Mouse (Mus musculus) forebrain, postnatal 0 days (tissue): ENCODE data around the gene Ms4a18. TPM values are rescaled to one million over a fixed set of nuclear protein-coding genes. Genes with fewer than 3 reads are reported as not detected.
A peak's percentile ranks its signal among the peaks of the same experiment; 100 is the strongest.

Experiments
- ATAC-seq: fragments of 200-750 bp; cut with Nextera tagmentation; 2 replicates; pipeline ENCODE4 v1.8.0; 2017; ENCODE audit warnings: mild to moderate bottlenecking, moderate library complexity
- DNase-seq: peaks from one replicate; pipeline ENCODE4 v3.0.0-alpha.2; 2015
- H3K27ac ChIP-seq: fragments of 300-500 bp; sonication (generic); 2 replicates; pipeline ENCODE4 v1.5.1; 2014; ENCODE audit warnings: low read depth, mild to moderate bottlenecking, antibody characterized with exemption, low read length, moderate library complexity, mixed read lengths
- H3K27me3 ChIP-seq: fragments of 300-500 bp; sonication (generic); 2 replicates; pipeline ENCODE4 v1.6.1; 2014; ENCODE audit warnings: mild to moderate bottlenecking, low read length, mixed read lengths; ENCODE audit not compliant: insufficient read depth
- H3K36me3 ChIP-seq: fragments of 300-500 bp; sonication (generic); 2 replicates; pipeline ENCODE4 v1.6.1; 2014; ENCODE audit warnings: mild to moderate bottlenecking, moderate library complexity; ENCODE audit not compliant: insufficient read depth
- H3K4me1 ChIP-seq: fragments of 300-500 bp; sonication (generic); 2 replicates; pipeline ENCODE4 v1.6.1; 2014; ENCODE audit warnings: antibody characterized with exemption; ENCODE audit not compliant: insufficient read depth
- H3K4me2 ChIP-seq: fragments of 300-500 bp; sonication (generic); 2 replicates; pipeline ENCODE4 v1.6.1; 2014; ENCODE audit warnings: low read depth, mild to moderate bottlenecking, moderate library complexity
- H3K4me3 ChIP-seq: fragments of 300-500 bp; sonication (generic); 2 replicates; pipeline ENCODE4 v1.5.1; 2014; ENCODE audit warnings: low read depth, low read length, mixed read lengths
- H3K9ac ChIP-seq: fragments of 300-500 bp; sonication (generic); 2 replicates; pipeline ENCODE4 v1.6.1; 2014; ENCODE audit warnings: mild to moderate bottlenecking
- H3K9me3 ChIP-seq: fragments of 300-500 bp; sonication (generic); 2 replicates; pipeline ENCODE4 v1.6.1; 2016; ENCODE audit warnings: low read length
- CTCF ChIP-seq: sonication (generic); IDR thresholded peaks from 2 replicates; pipeline ENCODE4 v1.5.1; 2016; ENCODE audit warnings: antibody characterized with exemption, control low read depth, low read depth
- WGBS: fragments of 180-500 bp; shearing (Covaris S2); extraction: QIAGEN DNeasy Blood & Tissue Kit; methylation state at CpG from one replicate; pipeline ENCODE4 v1.1.7; 2014; 5-methylcytosine and 5-hydroxymethylcytosine counted together
- polyA plus RNA-seq: library from polyadenylated mRNA; unstranded; fragments of >200 nt; fragmentation: Nextera tagmentation; extraction: Ambion mirVana; gene quantifications from 2 replicates; pipeline ENCODE4 v1.2.1, GENCODE M21; 2015
- total RNA-seq: library from RNA; depleted of rRNA; stranded (reverse); fragments of >200 nt; gene quantifications from 2 replicates; pipeline ENCODE4 v1.2.3, GENCODE M21; 2014; rRNA removed

Ms4a18 gene
- total and polyA plus RNA-seq, 2 experiments from 2014 or later, result not detected

GRCm38 (mm10) chr19:10952021-10952939 is 65.6 kb downstream of the Ms4a18 start:
- Histone ChIP-seq H3K4me2 (no peak overlapping the region), H3K4me3 (no peak overlapping the region), H3K9ac (no peak overlapping the region), H3K27me3 (no peaks in the 10 kb centered on the region), H3K27ac (no peak overlapping the region), H3K36me3 (no peaks in the 10 kb centered on the region), H3K9me3 (no peaks in the 10 kb centered on the region), H3K4me1 (peaks cover 15% of the 10 kb centered on the region)
- DNase-seq (no peak), ATAC-seq (peak; percentile 9; the same call in 1 of the 2 replicates)
- WGBS, result 66% methylated on average over 11 of the region's 11 CpGs
- no peak for TF ChIP-seq CTCF

DNA sequence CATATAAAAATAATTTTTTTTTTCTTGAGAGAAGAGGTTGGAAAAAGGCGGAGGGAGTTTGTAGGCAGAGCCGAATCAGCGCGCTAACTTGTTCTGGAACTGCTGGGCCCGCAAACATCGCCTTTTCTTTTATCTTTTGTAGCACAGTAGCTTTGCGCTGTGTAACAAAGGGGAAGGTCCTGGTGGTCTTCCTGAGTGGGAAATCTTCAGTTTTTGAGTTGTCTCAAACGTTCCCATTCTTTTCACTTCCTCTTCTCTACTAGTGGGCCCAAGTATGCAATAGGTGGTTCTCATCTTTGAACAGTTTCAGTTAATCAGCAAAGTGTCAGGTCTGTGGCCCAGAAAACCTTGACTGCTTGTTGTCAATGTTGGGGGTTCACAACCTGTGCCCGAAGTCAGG is 68.3 kb downstream of the Ms4a18 start:
- H3K4me2 ChIP-seq, result peak overlapping the region; percentile 57
- H3K4me3 ChIP-seq, result peak overlapping the region; percentile 51
- H3K27me3 ChIP-seq, result no peaks in the 10 kb centered on the region
- no peak overlapping the region for H3K27ac ChIP-seq
- H3K9ac ChIP-seq, result peak overlapping the region; percentile 72; the same call in 1 of the 2 replicates
- no peak for TF ChIP-seq CTCF
- H3K9me3 ChIP-seq, result no peaks in the 10 kb centered on the region
- WGBS, result 27% methylated on average over 9 of the region's 9 CpGs
- peaks cover 16% of the 10 kb centered on the region for H3K4me1 ChIP-seq
- DNase-seq (no peak), ATAC-seq (peak; percentile 9)
- H3K36me3 ChIP-seq, result peaks cover 7% of the 10 kb centered on the region

GRCm38 (mm10) chr19:10949112-10949511 is 68.7 kb downstream of the Ms4a18 start, which contains the start of gene Ccdc86:
Ccdc86 (minus strand) TSS chr19:10949266.
- ATAC-seq, result peak; percentile 99

GRCm38 (mm10) chr19:10948416-10948815 is 69.4 kb downstream of the Ms4a18 start:
- no peak for TF ChIP-seq CTCF
- Histone ChIP-seq H3K4me1 (peaks cover 16% of the 10 kb centered on the region), H3K36me3 (peaks cover 17% of the 10 kb centered on the region), H3K4me2 (peak overlapping the region; percentile 99), H3K9me3 (no peaks in the 10 kb centered on the region), H3K9ac (peak overlapping the region; percentile 72), H3K4me3 (peak overlapping the region; percentile 51), H3K27ac (no peak overlapping the region), H3K27me3 (no peaks in the 10 kb centered on the region)
- WGBS, result 2% methylated on average over 20 of the region's 20 CpGs
- ATAC-seq (no peak), DNase-seq (no peak)

More at GRCm38 (mm10) chr19:10949112-10949511, 68.7 kb downstream of the Ms4a18 start, which contains the start of gene Ccdc86:
- Histone ChIP-seq H3K4me3 (peak within 1 kb of the TSS; percentile 51), H3K27ac (no peak within 1 kb of the TSS), H3K4me1 (peaks cover 16% of the 10 kb centered on the region), H3K27me3 (no peaks in the 10 kb centered on the region), H3K9ac (peak within 1 kb of the TSS; percentile 72), H3K4me2 (peak within 1 kb of the TSS; percentile 99), H3K36me3 (peaks cover 12% of the 10 kb centered on the region), H3K9me3 (no peaks in the 10 kb centered on the region)
- DNase-seq, result peak; percentile 99
- under 1% methylated on average over 30 of the region's 30 CpGs for WGBS
- TF ChIP-seq CTCF, result no peak

DNA sequence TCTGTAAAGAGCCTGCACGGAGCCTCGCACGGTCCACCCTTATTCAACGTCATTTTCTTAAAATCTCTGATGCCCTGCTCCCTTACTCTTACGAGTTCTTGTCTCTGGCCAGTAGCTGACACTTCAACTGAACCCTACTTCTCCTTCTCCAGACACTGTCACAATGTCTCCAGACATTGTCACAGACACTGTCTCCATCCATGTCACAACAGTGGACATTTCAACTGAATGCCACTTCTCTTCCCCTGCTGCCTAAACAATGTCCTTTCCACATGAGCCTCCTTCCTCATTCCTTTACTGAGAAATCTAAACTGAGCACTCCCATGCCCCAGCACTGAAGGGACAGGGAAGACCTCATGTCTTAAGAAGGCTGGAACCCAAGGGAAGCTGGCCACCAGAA is 70.6 kb downstream of the Ms4a18 start:
- no peak overlapping the region for H3K27ac ChIP-seq
- H3K9ac ChIP-seq, result peak overlapping the region; percentile 72
- TF ChIP-seq CTCF, result no peak
- H3K9me3 ChIP-seq, result no peaks in the 10 kb centered on the region
- WGBS, result 88% methylated on average over 5 of the region's 5 CpGs
- H3K4me3 ChIP-seq, result peak overlapping the region; percentile 51
- peak overlapping the region; percentile 99 for H3K4me2 ChIP-seq
- H3K27me3 ChIP-seq, result no peaks in the 10 kb centered on the region
- peaks cover 29% of the 10 kb centered on the region for H3K36me3 ChIP-seq
- ATAC-seq (no peak), DNase-seq (no peak)
- peaks cover 16% of the 10 kb centered on the region for H3K4me1 ChIP-seq

Other genes starting within 250 kb of the Ms4a18 start
- not detected in 2 replicates for gene Cd6, start 188.0 kb downstream of the Ms4a18 start, total RNA-seq
- 0.05 TPM in 1 of 2 replicates, not detected in the other for gene Cd6, start 188.0 kb downstream of the Ms4a18 start, polyA plus RNA-seq
- 0.62 and 0.90 TPM in 2 replicates for gene Slc15a3, start 178.3 kb downstream of the Ms4a18 start, total RNA-seq
- gene Slc15a3, start 178.3 kb downstream of the Ms4a18 start, polyA plus RNA-seq, result 0.26 and 0.42 TPM in 2 replicates
- 323 and 362 TPM in 2 replicates for gene Tmem132a, start 148.1 kb downstream of the Ms4a18 start, total RNA-seq
- 180 and 184 TPM in 2 replicates for gene Tmem132a, start 148.1 kb downstream of the Ms4a18 start, polyA plus RNA-seq
- 22.2 and 25.5 TPM in 2 replicates for gene Tmem109, start 136.0 kb downstream of the Ms4a18 start, total RNA-seq
- gene Tmem109, start 136.0 kb downstream of the Ms4a18 start, polyA plus RNA-seq, result 33.7 and 38.8 TPM in 2 replicates
- 243 and 271 TPM in 2 replicates for gene Prpf19, start 122.8 kb downstream of the Ms4a18 start, total RNA-seq
- gene Prpf19, start 122.8 kb downstream of the Ms4a18 start, polyA plus RNA-seq, result 35.6 and 36.9 TPM in 2 replicates
- 0.10 and 0.23 TPM in 2 replicates for gene Zp1, start 97.4 kb downstream of the Ms4a18 start, total RNA-seq
- 0.59 and 0.68 TPM in 2 replicates for gene Zp1, start 97.4 kb downstream of the Ms4a18 start, polyA plus RNA-seq
- 0.57 and 0.77 TPM in 2 replicates for gene Ptgdr2, start 80.9 kb downstream of the Ms4a18 start, total RNA-seq
- 0.05 and 0.10 TPM in 2 replicates for gene Ptgdr2, start 80.9 kb downstream of the Ms4a18 start, polyA plus RNA-seq
- 6.2 and 6.8 TPM in 2 replicates for gene Ccdc86, start 68.8 kb downstream of the Ms4a18 start, total RNA-seq
- 12.7 and 16.6 TPM in 2 replicates for gene Ccdc86, start 68.8 kb downstream of the Ms4a18 start, polyA plus RNA-seq
- not detected in 2 replicates for gene Ms4a10, start 43.4 kb downstream of the Ms4a18 start, total RNA-seq
- not detected in 2 replicates for gene Ms4a10, start 43.4 kb downstream of the Ms4a18 start, polyA plus RNA-seq
- 2.1 and 3.2 TPM in 2 replicates for gene Ms4a15, start 24.8 kb downstream of the Ms4a18 start, total RNA-seq
- 3.0 and 4.8 TPM in 2 replicates for gene Ms4a15, start 24.8 kb downstream of the Ms4a18 start, polyA plus RNA-seq
- not detected in 2 replicates for gene Ms4a8a, start 63.1 kb upstream of the Ms4a18 start, total RNA-seq
- not detected in 2 replicates for gene Ms4a8a, start 63.1 kb upstream of the Ms4a18 start, polyA plus RNA-seq
- gene 1700017D01Rik, start 112.8 kb upstream of the Ms4a18 start, total RNA-seq, result not detected in 2 replicates
- gene 1700017D01Rik, start 112.8 kb upstream of the Ms4a18 start, polyA plus RNA-seq, result not detected in 2 replicates
- gene 1700025F22Rik, start 147.3 kb upstream of the Ms4a18 start, total RNA-seq, result not detected in 2 replicates
- not detected in 2 replicates for gene 1700025F22Rik, start 147.3 kb upstream of the Ms4a18 start, polyA plus RNA-seq
- gene Ms4a13, start 178.7 kb upstream of the Ms4a18 start, total RNA-seq, result not detected in 2 replicates
- not detected in 2 replicates for gene Ms4a13, start 178.7 kb upstream of the Ms4a18 start, polyA plus RNA-seq
- not detected in 2 replicates for gene Ms4a12, start 214.4 kb upstream of the Ms4a18 start, total RNA-seq
- gene Ms4a12, start 214.4 kb upstream of the Ms4a18 start, polyA plus RNA-seq, result not detected in 2 replicates
- 0.14 TPM in 1 of 2 replicates, not detected in the other for gene Ms4a1, start 248.2 kb upstream of the Ms4a18 start, total RNA-seq
- gene Ms4a1, start 248.2 kb upstream of the Ms4a18 start, polyA plus RNA-seq, result 0.05 TPM in 1 of 2 replicates, not detected in the other